Mouse (Mus musculus) stomach, embryonic 15.5 days (tissue): Measurements from ENCODE around the gene S100a7a. TPM values are rescaled to one million over a fixed set of nuclear protein-coding genes. Genes with fewer than 3 reads are reported as not detected.

Experiments used
- ATAC-seq: fragments of 200-750 bp; cut with Nextera tagmentation; 2 replicates; pipeline ENCODE4 v1.8.0; 2017; ENCODE audit warnings: low read depth, moderate number of reproducible peaks, moderate TSS enrichment; ENCODE audit not compliant: insufficient read depth, low FRiP score
- H3K27ac ChIP-seq: fragments of 300-500 bp; sonication (generic); 2 replicates; pipeline ENCODE4 v1.5.1; 2015; ENCODE audit warnings: mild to moderate bottlenecking, inconsistent platforms
- H3K27me3 ChIP-seq: fragments of 300-500 bp; sonication (generic); replicated peaks from 2 replicates; pipeline ENCODE4 v1.6.1; 2015; ENCODE audit warnings: inconsistent platforms
- H3K36me3 ChIP-seq: fragments of 300-500 bp; sonication (generic); 2 replicates; pipeline ENCODE4 v1.6.1; 2015; ENCODE audit warnings: inconsistent platforms
- H3K4me1 ChIP-seq: fragments of 300-500 bp; sonication (generic); 2 replicates; pipeline ENCODE4 v1.6.1; 2015; ENCODE audit warnings: inconsistent platforms
- H3K4me2 ChIP-seq: fragments of 300-500 bp; sonication (generic); 2 replicates; pipeline ENCODE4 v1.6.1; 2015; ENCODE audit warnings: mild to moderate bottlenecking, inconsistent platforms
- H3K4me3 ChIP-seq: fragments of 300-500 bp; sonication (generic); replicated peaks from 2 replicates; pipeline ENCODE4 v1.5.1; 2015; ENCODE audit warnings: inconsistent platforms
- H3K9ac ChIP-seq: fragments of 300-500 bp; sonication (generic); 2 replicates; pipeline ENCODE4 v1.6.1; 2015; ENCODE audit warnings: inconsistent platforms
- H3K9me3 ChIP-seq: fragments of 300-500 bp; sonication (generic); 2 replicates; pipeline ENCODE4 v1.6.1; 2016; ENCODE audit warnings: inconsistent platforms
- WGBS: fragments of 180-500 bp; shearing (Covaris S2); methylation state at CpG from one replicate; pipeline ENCODE4 v1.1.7; 2015; 5-methylcytosine and 5-hydroxymethylcytosine counted together
- polyA plus RNA-seq: library from polyadenylated mRNA; unstranded; fragments of >200 nt; fragmentation: Nextera tagmentation; extraction: Ambion mirVana; gene quantifications from 2 replicates; pipeline ENCODE4 v1.2.1, GENCODE M21; 2015

Gene S100a7a
- polyA plus RNA-seq, 1 experiment from 2014 or later: 2.8 TPM

DNA sequence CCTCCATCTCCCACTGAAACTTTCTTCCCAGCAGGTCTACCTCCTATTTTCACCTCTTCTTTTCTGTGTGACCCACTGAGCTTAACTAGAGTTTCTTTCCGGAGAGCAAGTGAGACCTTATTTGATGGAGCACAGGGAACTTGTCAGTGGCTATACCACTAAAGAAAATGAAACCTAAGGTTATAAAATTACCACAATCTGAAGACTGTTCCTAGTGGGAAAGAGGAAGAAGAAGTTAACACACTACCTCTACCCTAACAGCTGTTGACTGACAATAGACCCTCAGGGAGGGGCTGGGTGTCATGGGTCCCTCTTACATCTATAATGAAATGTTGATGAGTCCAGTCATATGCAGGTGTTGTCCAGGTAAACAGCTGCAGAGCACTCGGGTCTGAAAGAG is 21.8 kb upstream of the S100a7a start:
- Histone ChIP-seq H3K9me3 (no peaks in the 10 kb centered on the region), H3K27me3 (no peaks in the 10 kb centered on the region), H3K36me3 (no peaks in the 10 kb centered on the region), H3K9ac (no peak overlapping the region), H3K4me1 (no peaks in the 10 kb centered on the region), H3K4me3 (no peak overlapping the region), H3K27ac (no peak overlapping the region), H3K4me2 (no peak overlapping the region)
- ATAC-seq: no peak
- whole genome bisulfite sequencing: 66% methylated on average over 2 of the region's 2 CpGs

DNA sequence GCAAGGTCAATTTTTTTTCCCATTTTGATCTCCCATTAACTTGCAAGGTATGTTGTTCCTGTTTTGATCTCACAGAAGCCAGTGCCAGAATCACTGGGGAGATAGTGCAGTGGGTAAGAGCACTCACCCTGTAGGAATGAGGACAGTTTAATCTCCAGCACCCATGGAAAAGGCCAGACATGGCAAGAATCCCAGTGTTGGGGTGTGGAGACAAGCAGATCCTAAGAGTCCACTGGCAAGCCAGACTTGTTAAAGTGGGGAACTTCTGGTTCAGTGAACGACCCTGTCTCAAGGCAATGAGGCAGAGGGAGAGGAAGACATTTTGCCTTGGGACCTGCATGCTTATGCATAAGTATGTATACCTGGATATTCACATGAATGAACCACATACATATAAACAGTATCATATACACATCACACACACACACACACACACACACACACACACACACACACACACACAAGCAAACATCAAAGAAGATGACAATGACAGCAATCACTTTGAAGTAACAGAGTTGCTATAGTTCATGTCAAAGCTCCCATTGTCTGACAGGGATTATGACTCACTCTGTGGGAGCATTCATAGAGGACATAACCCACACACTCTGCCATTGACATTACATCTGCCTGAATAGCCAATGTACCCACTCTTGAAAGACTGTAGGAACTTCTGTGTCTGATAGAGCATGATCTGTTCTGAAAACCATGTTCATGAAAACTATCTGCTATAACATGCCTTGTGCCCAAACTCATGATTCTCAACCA is 15.1 kb upstream of the S100a7a start:
- WGBS: 73% methylated on average over 1 of the region's 1 CpGs
- no peak for ATAC-seq
- no peak overlapping the region for H3K4me2 ChIP-seq
- H3K27me3 ChIP-seq: no peaks in the 10 kb centered on the region
- no peaks in the 10 kb centered on the region for H3K9me3 ChIP-seq
- H3K9ac ChIP-seq: no peak overlapping the region
- no peaks in the 10 kb centered on the region for H3K4me1 ChIP-seq
- H3K4me3 ChIP-seq: no peak overlapping the region
- no peak overlapping the region; the same call in 1 of the 2 replicates for H3K27ac ChIP-seq
- no peaks in the 10 kb centered on the region for H3K36me3 ChIP-seq

- WGBS: 47% methylated on average over 7 of the region's 7 CpGs
- ATAC-seq: no peak
- H3K9ac ChIP-seq: no peak overlapping the region
- H3K4me1 ChIP-seq: no peaks in the 10 kb centered on the region
- H3K9me3 ChIP-seq: no peaks in the 10 kb centered on the region
- H3K27me3 ChIP-seq: no peaks in the 10 kb centered on the region
- no peak overlapping the region for H3K27ac ChIP-seq
- no peak overlapping the region for H3K4me2 ChIP-seq
- H3K4me3 ChIP-seq: no peak overlapping the region
- H3K36me3 ChIP-seq: no peaks in the 10 kb centered on the region
Measured at GRCm38 (mm10) chr3:90639511-90640154, 14.2 kb upstream of the S100a7a start.

- H3K4me3 ChIP-seq: no peak overlapping the region
- no peaks in the 10 kb centered on the region for H3K27me3 ChIP-seq
- no peak overlapping the region for H3K4me2 ChIP-seq
- no peaks in the 10 kb centered on the region for H3K4me1 ChIP-seq
- no peak overlapping the region for H3K9ac ChIP-seq
- no peak for ATAC-seq
- H3K36me3 ChIP-seq: no peaks in the 10 kb centered on the region
- no peak overlapping the region for H3K27ac ChIP-seq
- H3K9me3 ChIP-seq: no peaks in the 10 kb centered on the region
- WGBS: 80% methylated on average over 7 of the region's 7 CpGs
Measured at GRCm38 (mm10) chr3:90640981-90641380, 12.8 kb upstream of the S100a7a start.

DNA sequence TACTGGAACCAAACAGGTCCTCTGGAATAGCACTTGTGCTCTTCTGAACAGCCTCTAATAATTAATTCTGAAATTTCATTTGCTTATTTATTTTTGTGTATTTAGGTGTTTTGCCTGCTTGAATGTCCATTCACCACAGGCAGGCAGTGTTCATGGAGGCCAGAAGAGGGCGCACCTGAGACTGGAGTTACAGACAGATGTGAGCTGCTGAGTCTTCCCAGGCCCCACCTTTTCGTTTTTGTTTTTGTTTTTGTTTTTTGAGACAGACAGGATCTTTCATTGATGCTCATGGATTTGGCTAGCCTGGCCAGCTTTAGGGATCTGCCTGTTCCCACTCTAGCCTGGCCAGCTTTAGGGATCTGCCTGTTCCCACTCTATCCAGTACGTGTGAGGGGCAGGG is 9.6 kb upstream of the S100a7a start:
- Histone ChIP-seq H3K4me3 (no peak overlapping the region), H3K4me2 (no peak overlapping the region), H3K36me3 (no peaks in the 10 kb centered on the region), H3K9ac (no peak overlapping the region), H3K27me3 (no peaks in the 10 kb centered on the region), H3K4me1 (no peaks in the 10 kb centered on the region), H3K27ac (no peak overlapping the region), H3K9me3 (no peaks in the 10 kb centered on the region)
- ATAC-seq: no peak
- 56% methylated on average over 3 of the region's 3 CpGs for WGBS

DNA sequence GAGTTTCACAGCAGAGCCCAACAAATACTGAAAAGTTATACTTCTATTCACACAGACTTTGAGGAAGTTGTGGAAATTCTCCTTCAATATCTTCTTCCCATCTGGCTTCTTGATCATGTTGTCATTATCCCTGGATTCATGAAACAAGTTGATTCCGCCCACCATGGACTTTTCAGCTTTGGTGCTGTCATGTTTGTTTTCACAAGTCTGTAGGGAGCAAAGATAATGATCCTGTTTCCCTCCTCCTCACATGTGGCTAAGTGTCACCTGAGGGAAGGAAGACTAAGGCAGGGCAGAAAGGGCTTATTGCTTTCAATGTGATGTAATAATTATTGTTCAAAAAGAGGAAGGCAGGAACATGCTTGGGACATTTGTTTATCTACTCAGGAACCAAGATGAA is 6.5 kb upstream of the S100a7a start:
- Histone ChIP-seq H3K9me3 (no peaks in the 10 kb centered on the region), H3K27ac (no peak overlapping the region), H3K9ac (no peak overlapping the region), H3K4me2 (no peak overlapping the region), H3K36me3 (no peaks in the 10 kb centered on the region), H3K27me3 (no peaks in the 10 kb centered on the region), H3K4me3 (no peak overlapping the region), H3K4me1 (no peaks in the 10 kb centered on the region)
- WGBS: 83% methylated on average over 1 of the region's 1 CpGs
- ATAC-seq: no peak

DNA sequence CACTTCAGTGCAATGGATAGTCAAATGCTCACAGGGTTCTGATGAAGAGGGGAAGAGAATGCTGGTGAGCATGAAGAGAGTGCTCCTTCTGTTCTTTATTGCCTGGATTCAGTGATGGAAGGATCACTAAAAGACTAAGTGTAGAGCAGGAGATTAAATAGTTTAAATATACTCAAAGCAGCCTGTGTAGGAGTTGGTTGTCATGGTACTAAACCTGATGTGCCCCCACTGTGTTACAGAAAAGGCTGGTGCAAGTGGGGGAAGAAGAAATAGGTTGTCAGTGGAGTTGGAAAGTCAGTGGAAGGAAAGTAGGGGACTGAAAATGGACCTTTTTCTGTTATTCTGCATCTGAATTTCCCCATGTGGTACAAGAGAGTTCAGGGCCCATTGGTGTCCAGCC is 4.8 kb upstream of the S100a7a start:
- Histone ChIP-seq H3K9ac (no peak overlapping the region), H3K4me3 (no peak overlapping the region), H3K4me2 (no peak overlapping the region), H3K27ac (no peak overlapping the region), H3K27me3 (no peaks in the 10 kb centered on the region), H3K9me3 (no peaks in the 10 kb centered on the region), H3K36me3 (no peaks in the 10 kb centered on the region), H3K4me1 (no peaks in the 10 kb centered on the region)
- ATAC-seq: no peak

- H3K4me2 ChIP-seq: no peak overlapping the region
- ATAC-seq: no peak
- no peaks in the 10 kb centered on the region for H3K4me1 ChIP-seq
- no peaks in the 10 kb centered on the region for H3K36me3 ChIP-seq
- no peak overlapping the region for H3K9ac ChIP-seq
- no peak overlapping the region for H3K4me3 ChIP-seq
- no peak overlapping the region for H3K27ac ChIP-seq
- H3K27me3 ChIP-seq: no peaks in the 10 kb centered on the region
- WGBS: 89% methylated on average over 2 of the region's 2 CpGs
- H3K9me3 ChIP-seq: no peaks in the 10 kb centered on the region
Measured at GRCm38 (mm10) chr3:90649832-90650231, 4.0 kb upstream of the S100a7a start.

DNA sequence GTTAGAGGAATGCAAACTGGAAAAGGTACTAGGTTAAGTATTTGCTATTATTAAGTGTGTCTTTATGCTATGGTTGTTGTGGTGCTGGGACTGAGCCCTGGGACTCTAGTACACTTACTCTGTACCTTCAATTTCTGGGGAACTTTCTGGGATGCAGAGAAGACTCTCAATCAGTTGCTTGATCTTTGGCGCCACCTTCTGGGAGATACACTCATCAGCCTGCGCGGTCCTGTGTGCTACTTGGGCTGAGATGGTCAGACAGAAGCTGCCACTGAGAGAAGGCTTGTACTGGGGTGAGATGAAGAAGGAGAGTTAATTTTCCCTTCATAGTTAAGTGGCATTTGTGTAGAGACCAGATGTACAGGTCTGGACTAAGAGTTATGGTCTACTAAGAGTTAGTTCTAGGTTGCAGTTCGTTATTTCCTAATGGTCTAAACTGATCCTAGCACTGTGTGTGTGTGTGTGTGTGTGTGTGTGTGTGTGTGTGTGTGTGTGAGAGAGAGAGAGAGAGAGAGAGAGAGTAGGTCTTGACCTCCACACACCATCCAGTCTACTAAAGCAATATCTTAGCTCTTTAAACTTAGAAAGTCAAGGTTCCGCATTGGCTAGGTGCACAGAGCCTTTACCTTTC is 824 bp upstream of the S100a7a start:
- 34% methylated on average over 5 of the region's 5 CpGs for WGBS
- H3K27me3 ChIP-seq: no peaks in the 10 kb centered on the region
- no peaks in the 10 kb centered on the region for H3K9me3 ChIP-seq
- no peak; the same call in 1 of the 2 replicates for ATAC-seq
- no peak overlapping the region for H3K9ac ChIP-seq
- H3K4me2 ChIP-seq: no peak overlapping the region
- no peaks in the 10 kb centered on the region for H3K36me3 ChIP-seq
- H3K27ac ChIP-seq: no peak overlapping the region
- H3K4me1 ChIP-seq: no peaks in the 10 kb centered on the region
- no peak overlapping the region for H3K4me3 ChIP-seq

DNA sequence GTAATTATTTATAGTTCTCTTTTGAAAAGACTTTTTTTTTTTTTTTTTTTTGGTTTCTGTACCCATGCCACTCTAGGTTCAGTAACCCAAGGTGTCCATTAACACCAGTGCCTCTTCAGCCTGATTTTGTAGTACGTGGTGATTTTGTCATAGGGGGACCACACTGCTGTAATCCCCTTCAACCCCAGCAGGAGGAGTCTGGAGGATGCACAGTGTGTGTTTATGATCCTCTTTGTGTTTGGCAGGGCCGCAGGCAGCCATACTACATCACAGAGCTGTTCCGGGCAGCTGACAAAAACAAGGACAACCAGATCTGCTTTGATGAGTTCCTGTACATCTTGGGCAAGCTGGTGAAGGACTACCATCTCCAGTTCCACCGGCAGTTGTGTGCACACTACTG is 3.6 kb downstream of the S100a7a start:
- Histone ChIP-seq H3K9ac (no peak overlapping the region), H3K4me1 (no peaks in the 10 kb centered on the region), H3K36me3 (no peaks in the 10 kb centered on the region), H3K4me3 (no peak overlapping the region), H3K4me2 (no peak overlapping the region), H3K9me3 (no peaks in the 10 kb centered on the region), H3K27me3 (no peaks in the 10 kb centered on the region), H3K27ac (no peak overlapping the region)
- no peak for ATAC-seq
- 75% methylated on average over 4 of the region's 4 CpGs for WGBS

- ATAC-seq: no peak
- Histone ChIP-seq H3K27ac (no peak overlapping the region), H3K4me2 (no peak overlapping the region), H3K9ac (no peak overlapping the region), H3K4me1 (no peaks in the 10 kb centered on the region), H3K4me3 (no peak overlapping the region), H3K9me3 (no peaks in the 10 kb centered on the region), H3K27me3 (no peaks in the 10 kb centered on the region), H3K36me3 (no peaks in the 10 kb centered on the region)
Measured at GRCm38 (mm10) chr3:90659364-90660044, 5.7 kb downstream of the S100a7a start.

DNA sequence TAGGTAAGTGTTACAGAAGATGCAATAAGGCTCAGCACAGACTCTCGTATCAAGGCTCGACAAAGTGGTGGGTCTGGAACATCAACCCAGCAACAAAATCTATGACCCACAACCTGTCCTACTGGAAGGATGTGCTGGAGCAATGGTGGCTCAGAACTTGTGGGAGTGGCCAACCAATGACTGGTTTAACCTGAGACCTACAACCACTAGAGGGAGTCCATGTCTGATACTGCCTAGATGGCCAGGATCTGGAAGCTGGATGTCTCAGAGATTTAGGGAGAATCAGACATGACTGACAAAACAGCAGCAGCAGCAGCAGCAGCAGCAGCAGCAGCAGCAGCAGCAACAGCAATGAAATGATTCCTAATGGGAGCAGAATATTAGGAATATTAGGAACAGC is 10.4 kb downstream of the S100a7a start:
- no peak for ATAC-seq
- H3K36me3 ChIP-seq: no peaks in the 10 kb centered on the region

More for the DNA sequence above, 10.4 kb downstream of the S100a7a start:
- no peaks in the 10 kb centered on the region for H3K27me3 ChIP-seq
- H3K4me3 ChIP-seq: no peak overlapping the region
- 74% methylated on average over 2 of the region's 2 CpGs for WGBS
- no peaks in the 10 kb centered on the region for H3K9me3 ChIP-seq
- H3K4me1 ChIP-seq: no peaks in the 10 kb centered on the region
- H3K4me2 ChIP-seq: no peak overlapping the region
- no peak overlapping the region for H3K9ac ChIP-seq
- no peak overlapping the region for H3K27ac ChIP-seq
